In genomic region chr2:158064571-158065048, GRCm38 (mm10) we compare ENCODE assay signal across 8 mouse cellular contexts. TPM values are rescaled to one million over a fixed set of nuclear protein-coding genes. Genes with fewer than 3 reads are reported as not detected.
A peak's percentile ranks its signal among the peaks of the same experiment; 100 is the strongest.
DNase-seq lines count a peak whose midpoint lies in the region; ATAC-seq and TF ChIP-seq lines count a peak whose summit lies in the region.

No protein-coding gene starts in this region.

- DNase-seq in adrenal gland, adult 2 months, result peak; percentile 21
- no peak for DNase-seq in adrenal gland, postnatal 10 days
- no peak for DNase-seq in liver, embryonic 14.5 days (ENCODE audit: low read depth in 3 of 3, low spot score in 3 of 3)
- no peak for DNase-seq in liver
- peak; percentile 33 for DNase-seq in heart, postnatal 4 days
- peak; percentile 25 to 57 for DNase-seq in lung, postnatal 4 days
- DNase-seq in spleen, adult 18-20 months, result no peak
- DNase-seq in urinary bladder, postnatal 36 days (ENCODE audit: low spot score in 2 of 2), result no peak

- no peak overlapping the region for H3K4me3 ChIP-seq in liver, embryonic 14.5 days (ENCODE audit: insufficient read depth in 1 of 2, low read depth in 2 of 2, low read length in 2 of 2)

- no peaks in the 10 kb centered on the region for H3K4me1 ChIP-seq in liver, embryonic 14.5 days (replicated peaks; ENCODE audit: control insufficient read depth in 2 of 2, insufficient read depth in 2 of 2, low read length in 1 of 2)

- no peaks in the 10 kb centered on the region for H3K9me3 ChIP-seq in liver, embryonic 14.5 days (ENCODE audit: control insufficient read depth, low read length)

- H3K27ac ChIP-seq in liver, embryonic 14.5 days, result no peak overlapping the region

- TF ChIP-seq CTCF in liver, embryonic 14.5 days (IDR thresholded peaks at IDR 0.05; ENCODE audit: low read depth), result peak; percentile 16; the same call in 1 of the 2 replicates

- WGBS in liver, embryonic 14.5 days (ENCODE audit: insufficient replicate concordance), result 63% methylated on average over 3 of the region's 3 CpGs

- H3K36me3 ChIP-seq in liver, embryonic 14.5 days (replicated peaks; ENCODE audit: control insufficient read depth, insufficient read depth, low read depth), result peaks cover 51% of the 10 kb centered on the region

- H3K4me2 ChIP-seq in liver, embryonic 14.5 days (ENCODE audit: low read depth), result no peak overlapping the region

- no peaks in the 10 kb centered on the region for H3K27me3 ChIP-seq in liver, embryonic 14.5 days (ENCODE audit: control insufficient read depth, insufficient read depth, low read length)

- no peak for ATAC-seq in liver, embryonic 14.5 days (ENCODE audit: insufficient read depth)

- no peak overlapping the region for H3K9ac ChIP-seq in liver, embryonic 14.5 days (replicated peaks)

- TF ChIP-seq EP300 in liver, embryonic 14.5 days (IDR thresholded peaks at IDR 0.05; ENCODE audit: low read depth), result no peak

RNA-seq across cellular contexts. Expression of gene Rprd1b, which starts 36.3 kb away (rescaled TPM):
- 10 to 100 TPM; 30.8 to 35.2 TPM for total RNA-seq in adrenal gland, adult 2 months (2021)
- 27.1 and 27.2 TPM in 2 replicates for polyA plus RNA-seq in adrenal gland, adult 2 months (2012; rRNA removed)
- 10 to 100 TPM; 25.0 to 39.9 TPM for total RNA-seq in adrenal gland, postnatal 10 days (2021)
- polyA plus RNA-seq in liver, embryonic 14.5 days (2012; rRNA removed), result 12.1 and 14.1 TPM in 2 replicates
- 21.6 and 24.8 TPM in 2 replicates for polyA plus RNA-seq in liver, embryonic 14.5 days (2014; fragmentation: Nextera tagmentation; extraction: Ambion mirVana)
- 10 to 100 TPM; 29.0 to 36.3 TPM for total RNA-seq in heart, postnatal 4 days (2021)

RNA-seq across cellular contexts. Expression of gene Tti1, which starts 36.4 kb away (rescaled TPM):
- total RNA-seq in adrenal gland, adult 2 months (2021), result 10 to 100 TPM; 15.3 to 20.3 TPM
- polyA plus RNA-seq in adrenal gland, adult 2 months (2012; rRNA removed), result 12.7 and 13.5 TPM in 2 replicates
- 10 to 100 TPM; 18.6 to 19.8 TPM for total RNA-seq in adrenal gland, postnatal 10 days (2021)
- 9.3 and 11.1 TPM in 2 replicates for polyA plus RNA-seq in liver, embryonic 14.5 days (2012; rRNA removed)
- 11.3 and 12.4 TPM in 2 replicates for polyA plus RNA-seq in liver, embryonic 14.5 days (2014; fragmentation: Nextera tagmentation; extraction: Ambion mirVana)
- total RNA-seq in heart, postnatal 4 days (2021), result 10 to 100 TPM; 25.2 to 27.4 TPM

Comparison
In these comparisons a context has a peak if more than half of its experiments do, and no peak if none do; other contexts are left out.
1. DNase-seq: peak in adrenal gland, adult 2 months (single experiment), heart, postnatal 4 days (single experiment) and lung, postnatal 4 days (2 of 2); none in adrenal gland, postnatal 10 days (single experiment), liver, embryonic 14.5 days (0 of 3), liver (single experiment), spleen, adult 18-20 months (0 of 2) and urinary bladder, postnatal 36 days (0 of 2).